Mouse (Mus musculus) embryonic facial prominence, embryonic 14.5 days (tissue): Measurements from ENCODE around the gene Wars. TPM values are rescaled to one million over a fixed set of nuclear protein-coding genes. Genes with fewer than 3 reads are reported as not detected.

Source experiments
- ATAC-seq: fragments of 200-750 bp; cut with Nextera tagmentation; 2 replicates; pipeline ENCODE4 v1.8.0; 2017; ENCODE audit warnings: low read depth, moderate number of reproducible peaks, moderate TSS enrichment
- DNase-seq: peaks from one replicate; pipeline ENCODE4 v3.0.0-alpha.2; 2015; ENCODE audit warnings: low spot score
- H3K27ac ChIP-seq: fragments of 300-500 bp; sonication (generic); replicated peaks from 2 replicates; pipeline ENCODE4 v1.5.1; 2014; ENCODE audit warnings: low read depth, mild to moderate bottlenecking, low read length, moderate library complexity
- H3K27me3 ChIP-seq: fragments of 300-500 bp; sonication (generic); replicated peaks from 2 replicates; pipeline ENCODE4 v1.6.1; 2014; ENCODE audit warnings: low read length; ENCODE audit not compliant: control insufficient read depth, insufficient read depth
- H3K36me3 ChIP-seq: fragments of 300-500 bp; sonication (generic); 2 replicates; pipeline ENCODE4 v1.6.1; 2014; ENCODE audit warnings: low read length, mixed read lengths; ENCODE audit not compliant: control insufficient read depth, insufficient read depth
- H3K4me1 ChIP-seq: fragments of 300-500 bp; sonication (generic); 2 replicates; pipeline ENCODE4 v1.6.1; 2014; ENCODE audit warnings: antibody characterized with exemption, low read length; ENCODE audit not compliant: control insufficient read depth, insufficient read depth
- H3K4me2 ChIP-seq: fragments of 300-500 bp; sonication (generic); 2 replicates; pipeline ENCODE4 v1.6.1; 2014; ENCODE audit warnings: low read depth, mild to moderate bottlenecking, low read length, moderate library complexity, mixed read lengths
- H3K4me3 ChIP-seq: fragments of 300-500 bp; sonication (generic); 2 replicates; pipeline ENCODE4 v1.5.1; 2014; ENCODE audit warnings: low read depth, mild to moderate bottlenecking, low read length
- H3K9ac ChIP-seq: fragments of 300-500 bp; sonication (generic); 2 replicates; pipeline ENCODE4 v1.6.1; 2014; ENCODE audit warnings: low read depth, mild to moderate bottlenecking, low read length, moderate library complexity, mixed read lengths
- H3K9me3 ChIP-seq: fragments of 300-500 bp; sonication (generic); 2 replicates; pipeline ENCODE4 v1.6.1; 2016; ENCODE audit warnings: low read length; ENCODE audit not compliant: control insufficient read depth
- WGBS: fragments of 180-500 bp; shearing (Covaris S2); extraction: QIAGEN DNeasy Blood & Tissue Kit; methylation state at CpG from one replicate; pipeline ENCODE4 v1.1.7; 2014; 5-methylcytosine and 5-hydroxymethylcytosine counted together
- polyA plus RNA-seq: library from polyadenylated mRNA; unstranded; fragments of >200 nt; fragmentation: Nextera tagmentation; extraction: Ambion mirVana; gene quantifications from 2 replicates; pipeline ENCODE4 v1.2.1, GENCODE M21; 2014

Gene Wars
- polyA plus RNA-seq, 1 experiment from 2014 or later: 63.6 TPM

DNA sequence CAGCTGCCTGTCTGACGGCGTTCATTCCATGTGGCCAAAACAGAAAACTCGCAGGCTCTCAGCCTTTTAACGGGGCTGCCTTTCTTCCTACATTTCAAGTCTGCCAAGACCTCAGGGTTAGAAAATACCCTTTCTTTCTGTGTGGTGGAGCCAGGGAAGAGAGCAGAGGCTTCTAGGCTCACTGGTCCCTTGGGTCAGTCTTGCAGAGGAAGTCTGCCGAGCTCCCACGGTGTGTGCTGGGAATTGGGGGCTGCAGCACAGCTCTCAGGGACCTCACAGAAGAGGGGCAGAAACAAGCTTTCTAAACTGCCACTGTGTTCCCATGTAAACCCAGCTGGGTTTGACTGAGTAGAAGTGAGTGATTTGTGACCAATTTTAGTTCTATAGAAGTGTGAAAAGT lies 40.3 kb upstream of the Wars start:
- H3K4me3 ChIP-seq: no peak overlapping the region
- H3K9ac ChIP-seq: no peak overlapping the region; the same call in 1 of the 2 replicates
- H3K4me1 ChIP-seq: peaks cover 9% of the 10 kb centered on the region
- H3K27me3 ChIP-seq: no peaks in the 10 kb centered on the region
- ATAC-seq: no peak
- H3K27ac ChIP-seq: no peak overlapping the region; the same call in 1 of the 2 replicates
- no peak for DNase-seq
- 54% methylated on average over 6 of the region's 6 CpGs for WGBS
- no peaks in the 10 kb centered on the region for H3K9me3 ChIP-seq
- no peak overlapping the region for H3K4me2 ChIP-seq
- H3K36me3 ChIP-seq: no peaks in the 10 kb centered on the region

DNA sequence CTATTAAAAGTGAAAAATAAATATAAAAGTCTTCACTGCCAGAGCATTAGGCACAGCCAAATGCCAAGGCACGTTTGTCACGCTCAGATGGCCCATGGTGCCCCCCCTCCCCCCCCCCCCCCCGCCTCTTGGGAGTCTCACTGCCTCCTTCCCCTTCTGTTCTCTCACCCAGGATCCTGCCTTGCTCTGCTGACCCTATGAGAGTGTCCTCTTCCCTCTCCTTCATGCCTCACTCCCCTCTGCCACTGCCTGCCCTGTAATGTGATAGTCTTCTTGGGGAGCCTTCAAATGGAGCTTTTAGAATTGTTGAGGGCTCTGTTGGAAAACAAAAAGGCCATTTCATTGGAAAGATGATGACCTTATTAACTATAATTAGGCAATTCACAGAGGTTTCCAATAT lies 38.1 kb upstream of the Wars start:
- DNase-seq (no peak), ATAC-seq (no peak)
- 41% methylated on average over 2 of the region's 3 CpGs for WGBS

DNA sequence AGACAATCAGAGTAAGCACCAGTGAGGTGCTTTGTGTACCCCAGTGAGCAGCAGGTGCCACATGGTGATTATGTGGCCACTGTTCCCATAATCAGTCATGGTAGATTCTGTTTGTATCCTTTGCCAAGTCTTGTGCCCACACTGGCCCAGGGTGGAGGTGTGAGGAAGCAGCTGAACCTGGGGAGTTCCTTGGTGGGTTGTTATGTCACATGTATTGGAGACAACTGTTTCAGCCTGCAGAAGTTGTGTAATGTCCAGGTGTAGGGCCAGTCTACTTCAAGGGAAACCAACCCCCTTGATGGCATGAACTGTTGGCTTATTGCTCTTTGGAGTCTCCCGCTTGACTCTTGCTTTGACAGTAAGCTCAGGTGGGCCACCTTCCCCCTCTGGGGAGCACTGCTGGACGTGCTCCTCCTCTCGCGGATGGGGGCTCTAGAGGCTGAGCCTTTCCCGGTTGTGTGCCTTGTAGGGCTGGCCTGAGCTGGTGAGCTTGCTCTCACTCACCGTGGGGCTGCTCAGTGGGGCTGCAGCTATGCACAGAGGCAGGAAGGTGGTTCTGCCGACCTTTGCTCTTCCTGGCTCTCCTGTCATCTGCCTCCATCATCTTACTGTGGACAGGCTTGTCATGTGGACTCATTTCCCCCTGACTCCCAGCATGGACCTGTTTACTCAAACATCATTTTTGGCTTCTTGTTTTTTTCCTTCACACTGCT lies 37.5 kb upstream of the Wars start:
- Histone ChIP-seq H3K27ac (no peak overlapping the region), H3K4me2 (no peak overlapping the region), H3K9me3 (no peaks in the 10 kb centered on the region), H3K4me1 (peaks cover 9% of the 10 kb centered on the region), H3K36me3 (no peaks in the 10 kb centered on the region), H3K4me3 (no peak overlapping the region), H3K9ac (no peak overlapping the region), H3K27me3 (no peaks in the 10 kb centered on the region)
- no peak for ATAC-seq
- no peak for DNase-seq
- 63% methylated on average over 7 of the region's 7 CpGs for WGBS

More for the DNA sequence above, 38.1 kb upstream of the Wars start:
- H3K9me3 ChIP-seq: no peaks in the 10 kb centered on the region
- no peak overlapping the region for H3K4me2 ChIP-seq
- H3K4me3 ChIP-seq: no peak overlapping the region
- peaks cover 9% of the 10 kb centered on the region for H3K4me1 ChIP-seq
- H3K27me3 ChIP-seq: no peaks in the 10 kb centered on the region
- no peak overlapping the region for H3K9ac ChIP-seq
- no peaks in the 10 kb centered on the region for H3K36me3 ChIP-seq
- H3K27ac ChIP-seq: no peak overlapping the region

DNA sequence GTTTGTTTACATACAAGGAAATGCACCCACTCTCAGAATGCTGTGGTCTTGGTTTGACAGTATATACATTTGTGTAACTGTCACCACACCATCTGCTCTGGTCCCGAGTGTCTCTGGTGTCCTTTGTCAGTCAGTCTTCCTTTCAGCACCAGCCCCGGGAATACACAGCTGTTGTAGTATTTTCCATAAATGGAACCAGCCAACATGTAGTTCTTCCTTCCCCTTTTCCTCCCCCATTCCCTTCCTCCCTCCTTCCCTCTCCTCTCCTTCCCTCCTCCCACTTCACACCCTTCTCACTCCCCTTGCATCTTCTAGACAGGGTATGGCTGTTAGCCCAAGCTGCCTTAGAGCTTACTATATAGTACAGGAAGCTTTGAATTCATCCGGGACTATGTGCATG lies 35.5 kb upstream of the Wars start:
- ATAC-seq: peak; percentile 50; the same call in 1 of the 2 replicates
- no peak overlapping the region for H3K27ac ChIP-seq
- no peaks in the 10 kb centered on the region for H3K9me3 ChIP-seq
- H3K36me3 ChIP-seq: no peaks in the 10 kb centered on the region
- H3K4me3 ChIP-seq: no peak overlapping the region
- WGBS: 64% methylated on average over 3 of the region's 3 CpGs
- H3K27me3 ChIP-seq: no peaks in the 10 kb centered on the region
- peak; percentile 65 for DNase-seq
- H3K9ac ChIP-seq: no peak overlapping the region
- H3K4me2 ChIP-seq: no peak overlapping the region
- H3K4me1 ChIP-seq: peaks cover 9% of the 10 kb centered on the region

DNA sequence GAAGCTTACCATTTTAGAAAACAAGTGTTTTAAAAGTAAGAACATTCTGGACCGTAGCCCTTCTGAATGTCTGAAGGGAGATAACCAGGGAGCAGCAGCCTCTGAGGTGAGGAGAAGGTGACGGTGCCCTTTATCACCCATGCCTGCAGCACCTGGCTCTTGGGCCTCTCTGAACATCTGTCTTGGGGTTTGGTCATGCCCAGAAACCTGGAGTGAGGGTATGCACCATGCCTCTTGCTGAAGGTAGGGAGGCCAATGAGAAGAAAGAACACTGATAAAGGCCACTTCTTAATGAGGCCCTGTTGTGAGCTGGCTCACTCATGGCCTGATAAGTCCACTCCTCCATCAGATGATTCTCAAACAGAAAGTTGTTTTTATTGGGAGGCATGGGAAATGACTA lies 34.3 kb upstream of the Wars start:
- Histone ChIP-seq H3K4me3 (no peak overlapping the region), H3K27me3 (no peaks in the 10 kb centered on the region), H3K4me2 (no peak overlapping the region), H3K9ac (no peak overlapping the region), H3K9me3 (no peaks in the 10 kb centered on the region), H3K27ac (no peak overlapping the region), H3K4me1 (peaks cover 5% of the 10 kb centered on the region; the same call in 1 of the 2 replicates), H3K36me3 (no peaks in the 10 kb centered on the region)
- ATAC-seq: no peak
- WGBS: 86% methylated on average over 2 of the region's 2 CpGs
- no peak for DNase-seq

DNA sequence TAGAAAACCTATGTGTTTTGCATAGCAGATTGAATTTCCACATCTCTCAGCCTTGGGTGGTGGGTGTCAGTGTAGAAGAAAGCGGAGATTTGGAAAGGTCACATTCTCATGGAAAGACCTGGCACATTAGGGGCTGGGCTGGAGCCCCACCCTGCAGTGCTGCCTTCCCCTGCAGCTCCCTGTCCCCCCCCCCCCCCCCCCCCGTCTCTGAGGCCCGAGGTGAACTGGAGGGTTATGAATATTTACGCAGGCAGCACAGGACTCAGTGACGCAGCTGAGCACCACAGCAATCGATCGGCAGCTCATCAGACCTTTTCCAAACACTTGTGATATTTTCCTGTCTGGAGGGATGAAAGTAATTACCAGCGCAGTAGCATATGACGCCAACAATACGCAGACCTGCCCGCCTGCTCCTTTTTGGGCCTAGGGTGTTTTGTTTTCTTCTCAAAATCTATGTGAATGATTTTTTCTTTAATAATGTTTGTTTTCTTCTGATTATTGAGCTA lies 32.7 kb upstream of the Wars start:
- no peak overlapping the region for H3K4me2 ChIP-seq
- no peaks in the 10 kb centered on the region; the same call in 1 of the 2 replicates for H3K4me1 ChIP-seq
- H3K27me3 ChIP-seq: no peaks in the 10 kb centered on the region
- WGBS: 52% methylated on average over 8 of the region's 11 CpGs
- H3K9me3 ChIP-seq: no peaks in the 10 kb centered on the region
- no peak overlapping the region for H3K27ac ChIP-seq
- ATAC-seq (no peak), DNase-seq (no peak)
- H3K9ac ChIP-seq: no peak overlapping the region
- H3K36me3 ChIP-seq: no peaks in the 10 kb centered on the region
- no peak overlapping the region for H3K4me3 ChIP-seq

DNA sequence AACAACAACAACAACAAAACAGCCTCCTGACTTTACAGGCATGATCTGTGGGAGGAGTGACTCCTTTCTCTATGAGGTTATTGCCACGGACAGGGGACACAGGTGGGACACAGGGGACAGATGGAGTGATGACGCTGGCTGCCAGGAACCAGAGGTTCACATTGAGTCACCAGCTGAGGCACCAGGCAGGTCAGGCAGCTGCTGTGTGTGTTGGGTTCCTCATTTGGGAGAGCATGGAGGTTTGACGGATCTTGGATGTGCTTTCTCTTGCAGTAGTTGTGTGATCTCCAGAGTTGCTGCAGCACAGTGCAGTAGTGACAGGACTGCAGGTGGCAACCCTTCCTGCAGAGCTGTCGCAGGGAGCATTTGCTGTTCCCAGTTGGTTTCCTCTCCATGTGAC lies 24.8 kb upstream of the Wars start:
- no peaks in the 10 kb centered on the region for H3K36me3 ChIP-seq
- peaks cover 25% of the 10 kb centered on the region for H3K4me1 ChIP-seq
- H3K4me3 ChIP-seq: no peak overlapping the region
- 79% methylated on average over 4 of the region's 4 CpGs for WGBS
- DNase-seq (no peak), ATAC-seq (no peak)
- H3K9ac ChIP-seq: no peak overlapping the region
- H3K4me2 ChIP-seq: no peak overlapping the region
- no peaks in the 10 kb centered on the region for H3K27me3 ChIP-seq
- H3K9me3 ChIP-seq: no peaks in the 10 kb centered on the region
- no peak overlapping the region for H3K27ac ChIP-seq

DNA sequence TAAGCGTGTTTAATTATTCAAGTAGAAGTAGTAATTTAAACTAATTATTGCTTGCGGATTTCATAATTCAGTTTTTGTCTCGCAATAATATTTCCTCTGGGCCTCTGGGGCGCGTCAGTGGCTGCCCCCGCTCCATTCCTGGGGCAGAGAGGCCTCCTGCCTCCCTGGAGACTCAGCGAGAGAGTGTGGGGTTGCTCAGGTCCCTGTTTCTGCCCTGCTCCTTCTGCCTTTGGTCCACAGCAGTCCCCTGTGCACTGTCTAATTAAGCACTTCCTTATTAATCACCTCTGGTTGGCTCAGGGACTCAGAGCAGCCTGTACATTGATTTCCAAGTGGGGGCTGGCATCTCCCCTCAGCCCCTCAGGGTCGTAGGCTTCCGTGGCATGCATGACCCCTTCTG lies 23.5 kb upstream of the Wars start:
- Histone ChIP-seq H3K4me1 (peaks cover 33% of the 10 kb centered on the region), H3K36me3 (no peaks in the 10 kb centered on the region), H3K9me3 (no peaks in the 10 kb centered on the region), H3K27me3 (no peaks in the 10 kb centered on the region), H3K4me3 (no peak overlapping the region), H3K9ac (no peak overlapping the region), H3K4me2 (peak overlapping the region; percentile 10; the same call in 1 of the 2 replicates), H3K27ac (no peak overlapping the region)
- no peak for DNase-seq
- no peak for ATAC-seq
- 39% methylated on average over 9 of the region's 9 CpGs for WGBS
